Mouse (Mus musculus) lung, adult 2 months (tissue): ENCODE results near the gene Gtf3c5.

ENCODE experiments used
- CTCF ChIP-seq: fragments of 200-500 bp; IDR thresholded peaks from 2 replicates; pipeline ENCODE4 v1.5.1; 2011; ENCODE audit warnings: mild to moderate bottlenecking, low read length, control low read depth; ENCODE audit not compliant: insufficient read depth
- POLR2A ChIP-seq: fragments of 200-500 bp; IDR thresholded peaks from 2 replicates; pipeline ENCODE4 v1.6.1; 2011; ENCODE audit warnings: low read depth, mild to moderate bottlenecking, control low read depth, low read length, borderline replicate concordance; ENCODE audit errors: extremely low read depth

- TF ChIP-seq CTCF (no peak), POLR2A (no peak)
Measured at GRCm38 (mm10) chr2:28596021-28596420, 12.5 kb upstream of the Gtf3c5 start.
